Mouse (Mus musculus) erythroblast, embryonic 14.5 days (primary cell): ENCODE results near the gene Sel1l3.

Experiments used
- GATA1 ChIP-seq: IDR thresholded peaks from 2 replicates; pipeline ENCODE4 v1.6.1; 2012; ENCODE audit warnings: low read length, inconsistent platforms, mixed read lengths
- TAL1 ChIP-seq: IDR thresholded peaks from 3 replicates; pipeline ENCODE4 v1.6.1; 2012; ENCODE audit warnings: low read length, inconsistent platforms, mixed read lengths

- no peak for TF ChIP-seq TAL1
- no peak for TF ChIP-seq GATA1
Measured at GRCm38 (mm10) chr5:53171611-53172255, 42.0 kb downstream of the Sel1l3 start.
